Mouse (Mus musculus): ENCODE measurements at regions not wholly inside any gene's neighbourhood (a gene's known extent, or its start where the extent isn't known, plus 50 kb on each side); places are given as distances from the start of the nearest gene placed in this dataset.
"Not testable (repeated sequence)": the region's sequence is repeated elsewhere in the genome, so short reads cannot be mapped to it uniquely, and the experiment has no call there.

DNA sequence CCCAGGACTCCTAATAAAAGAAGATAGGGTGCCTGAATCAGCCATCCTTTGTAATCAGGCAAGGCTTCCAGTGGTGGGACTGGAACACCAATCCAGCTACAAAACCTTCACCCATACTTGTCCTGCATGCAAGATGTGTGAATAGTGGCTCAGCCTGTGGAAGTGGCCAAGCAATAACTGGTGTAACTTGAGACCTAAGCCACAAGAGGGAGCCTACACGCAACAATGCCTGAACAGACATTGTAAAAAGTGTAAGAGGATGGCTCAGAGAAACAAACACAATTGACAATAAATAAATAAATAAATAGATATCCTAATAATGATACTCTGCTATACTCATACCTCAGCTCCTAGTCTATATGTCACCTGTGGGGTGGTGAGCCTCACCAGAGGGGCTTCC is 781.5 kb upstream of the Cdh20 start:
- no peaks in the 10 kb centered on the region for H3K4me1 ChIP-seq (ENCODE audit: control insufficient read depth, insufficient read depth, low read length)
- DNase-seq = peak; percentile 4
- TF ChIP-seq POLR2A (IDR thresholded peaks at IDR 0.05; ENCODE audit: low read depth, low read length) (no peak), CTCF (conservative IDR thresholded peaks at IDR 0.05; ENCODE audit: insufficient read depth, insufficient read length, low read depth, low read length) (no peak; the same call in 1 of the 2 replicates)
- WGBS = 18% methylated on average over 1 of the region's 1 CpGs
- no peak overlapping the region for H3K4me3 ChIP-seq (ENCODE audit: insufficient read depth, low read depth, low read length)
- H3K27me3 ChIP-seq (replicated peaks; ENCODE audit: control insufficient read depth, insufficient read depth, low read length) = no peaks in the 10 kb centered on the region
- no peaks in the 10 kb centered on the region for H3K36me3 ChIP-seq (ENCODE audit: control insufficient read depth, insufficient read depth, low read length)
- no peak overlapping the region for H3K27ac ChIP-seq (ENCODE audit: insufficient read depth, low read depth, low read length)

DNA sequence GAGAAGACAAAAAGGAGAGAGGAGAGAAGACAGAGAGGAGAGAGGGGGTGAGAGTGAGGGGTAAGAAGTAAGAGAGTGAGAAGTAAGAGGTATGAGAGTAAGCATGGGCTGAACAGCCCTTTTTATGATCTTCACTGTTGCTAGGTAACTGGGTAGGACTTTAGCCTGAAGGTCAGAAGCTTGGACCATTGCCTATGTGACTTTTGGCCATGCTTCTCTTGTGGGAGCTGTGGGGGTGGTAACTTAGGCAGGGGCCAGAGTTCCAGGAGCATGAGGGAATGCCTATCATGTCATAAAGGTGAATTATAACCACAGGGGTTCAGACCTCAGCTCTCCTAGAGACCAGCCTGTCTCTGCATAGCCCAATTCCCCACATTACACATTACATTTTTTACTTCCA is 765.4 kb upstream of the Cdh20 start:
- H3K27me3 ChIP-seq (replicated peaks; ENCODE audit: control insufficient read depth, insufficient read depth, low read length); H3K4me1 ChIP-seq (ENCODE audit: control insufficient read depth, insufficient read depth, low read length); H3K27ac ChIP-seq (ENCODE audit: insufficient read depth, low read depth, low read length); H3K36me3 ChIP-seq (ENCODE audit: control insufficient read depth, insufficient read depth, low read length); H3K4me3 ChIP-seq (ENCODE audit: insufficient read depth, low read depth, low read length): not testable (repeated sequence)
- peak; percentile 51 for DNase-seq

DNA sequence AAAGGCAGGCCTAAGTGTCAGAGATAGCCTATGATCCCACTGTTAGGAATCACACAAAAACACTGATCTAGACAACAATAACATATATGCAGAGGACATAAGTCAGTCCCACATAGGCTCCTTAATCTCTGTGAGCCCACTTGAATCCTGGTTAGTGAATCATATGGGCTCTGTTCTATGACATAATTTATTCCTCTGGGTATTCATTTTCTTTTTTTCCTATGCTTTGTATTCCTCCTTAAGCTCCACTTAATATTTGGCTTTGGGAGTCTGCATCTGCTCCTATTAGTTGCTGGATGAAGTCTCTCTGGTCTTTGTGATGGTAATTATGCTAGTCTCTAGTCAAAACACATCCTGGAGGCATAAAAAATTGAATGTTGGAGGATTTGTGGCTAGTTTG is 738.7 kb upstream of the Cdh20 start:
- no peaks in the 10 kb centered on the region for H3K36me3 ChIP-seq (ENCODE audit: control insufficient read depth, insufficient read depth, low read length)
- no peak for DNase-seq
- no peak for TF ChIP-seq CTCF (conservative IDR thresholded peaks at IDR 0.05; ENCODE audit: insufficient read depth, insufficient read length, low read depth, low read length)
- TF ChIP-seq POLR2A (IDR thresholded peaks at IDR 0.05; ENCODE audit: low read depth, low read length) = no peak
- H3K4me3 ChIP-seq (ENCODE audit: insufficient read depth, low read depth, low read length) = no peak overlapping the region
- H3K27me3 ChIP-seq (replicated peaks; ENCODE audit: control insufficient read depth, insufficient read depth, low read length) = no peaks in the 10 kb centered on the region
- H3K4me1 ChIP-seq (ENCODE audit: control insufficient read depth, insufficient read depth, low read length) = no peaks in the 10 kb centered on the region
- H3K27ac ChIP-seq (ENCODE audit: insufficient read depth, low read depth, low read length) = no peak overlapping the region

DNA sequence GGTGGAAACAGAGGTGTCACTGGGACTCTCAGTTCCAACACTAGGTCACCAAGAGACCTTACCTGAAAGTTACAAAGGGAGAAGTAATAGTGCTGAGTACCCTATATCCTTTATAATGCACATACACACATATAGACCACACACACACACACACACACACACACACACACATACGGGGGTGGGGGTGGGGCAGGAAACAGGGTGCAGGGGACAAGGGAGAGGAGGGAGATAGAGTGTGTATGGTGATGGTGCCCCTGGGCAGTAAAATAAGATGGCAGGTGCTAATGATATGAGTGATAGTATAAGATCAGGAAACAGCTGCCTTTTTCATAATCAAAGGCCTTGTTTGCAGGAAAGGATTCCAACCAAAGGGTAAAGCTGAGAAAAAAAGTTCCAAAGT is 719.9 kb upstream of the Cdh20 start:
- TF ChIP-seq POLR2A (IDR thresholded peaks at IDR 0.05; ENCODE audit: low read depth, low read length) = no peak

DNA sequence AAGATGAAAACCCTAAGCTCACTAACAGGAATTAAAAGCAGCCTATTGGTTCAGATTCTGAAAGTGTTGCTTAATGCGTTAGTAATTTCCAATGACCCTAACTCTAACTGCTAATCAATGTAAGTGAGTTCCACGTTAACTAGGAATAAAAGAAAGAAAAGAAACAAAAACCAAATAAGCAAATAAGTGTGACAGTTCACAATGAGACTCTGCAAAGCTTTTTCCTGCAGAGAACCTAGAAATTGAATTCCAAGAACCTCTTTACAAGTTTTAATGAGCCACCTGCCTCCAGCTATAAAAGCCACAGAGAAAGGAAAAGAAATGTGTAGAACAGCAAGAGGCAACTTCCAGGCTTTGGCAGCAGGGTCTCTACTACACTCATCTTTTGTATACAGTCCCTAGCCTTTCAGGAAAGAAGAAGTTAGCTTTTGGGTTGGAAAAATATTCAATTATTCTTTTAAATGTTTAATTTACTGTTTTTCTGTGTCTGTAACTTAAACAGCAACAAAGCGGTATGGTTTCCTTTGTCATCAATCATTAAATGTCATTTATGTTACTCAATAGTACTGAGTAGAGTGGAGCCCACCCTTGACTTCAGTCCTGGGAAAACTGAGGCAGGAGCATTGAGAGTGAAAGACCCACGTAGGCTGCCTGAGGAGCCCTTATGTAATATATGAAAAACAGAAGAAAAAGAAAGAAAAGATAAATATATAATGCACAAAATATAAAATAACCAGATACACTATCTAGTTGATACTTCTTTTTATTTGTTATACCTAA is 719.0 kb upstream of the Cdh20 start:
- 62% methylated on average over 4 of the region's 4 CpGs for WGBS
- no peaks in the 10 kb centered on the region for H3K4me1 ChIP-seq (ENCODE audit: control insufficient read depth, insufficient read depth, low read length)

More for the DNA sequence above, 719.9 kb upstream of the Cdh20 start:
- WGBS = 77% methylated on average over 1 of the region's 1 CpGs
- no peak for DNase-seq
- no peaks in the 10 kb centered on the region for H3K27me3 ChIP-seq (replicated peaks; ENCODE audit: control insufficient read depth, insufficient read depth, low read length)
- no peaks in the 10 kb centered on the region for H3K4me1 ChIP-seq (ENCODE audit: control insufficient read depth, insufficient read depth, low read length)
- no peak overlapping the region for H3K27ac ChIP-seq (ENCODE audit: insufficient read depth, low read depth, low read length)
- H3K36me3 ChIP-seq (ENCODE audit: control insufficient read depth, insufficient read depth, low read length) = no peaks in the 10 kb centered on the region
- H3K4me3 ChIP-seq (ENCODE audit: insufficient read depth, low read depth, low read length) = no peak overlapping the region

More for the DNA sequence above, 719.0 kb upstream of the Cdh20 start:
- no peak overlapping the region for H3K27ac ChIP-seq (ENCODE audit: insufficient read depth, low read depth, low read length)
- TF ChIP-seq CTCF (conservative IDR thresholded peaks at IDR 0.05; ENCODE audit: insufficient read depth, insufficient read length, low read depth, low read length) (no peak), POLR2A (IDR thresholded peaks at IDR 0.05; ENCODE audit: low read depth, low read length) (no peak)
- no peaks in the 10 kb centered on the region for H3K36me3 ChIP-seq (ENCODE audit: control insufficient read depth, insufficient read depth, low read length)
- no peaks in the 10 kb centered on the region for H3K27me3 ChIP-seq (replicated peaks; ENCODE audit: control insufficient read depth, insufficient read depth, low read length)
- no peak for DNase-seq
- H3K4me3 ChIP-seq (ENCODE audit: insufficient read depth, low read depth, low read length) = no peak overlapping the region

Data from kidney, adult 2 months (tissue).